Mouse (Mus musculus) brain, embryonic 14.5 days (tissue): ENCODE data around the gene Gm49388.

Source experiments
- CTCF ChIP-seq: fragments of 200-500 bp; IDR thresholded peaks from 2 replicates; pipeline ENCODE4 v1.5.1; 2012; ENCODE audit warnings: inconsistent platforms, mild to moderate bottlenecking, moderate library complexity, borderline replicate concordance; ENCODE audit not compliant: insufficient read depth, insufficient read length; ENCODE audit errors: extremely low read depth
- POLR2A ChIP-seq: fragments of 200-500 bp; IDR thresholded peaks from 2 replicates; pipeline ENCODE4 v1.6.1; 2012; ENCODE audit warnings: mild to moderate bottlenecking, inconsistent platforms, borderline replicate concordance; ENCODE audit not compliant: poor library complexity, insufficient read depth, insufficient read length, severe bottlenecking; ENCODE audit errors: extremely low read depth

DNA sequence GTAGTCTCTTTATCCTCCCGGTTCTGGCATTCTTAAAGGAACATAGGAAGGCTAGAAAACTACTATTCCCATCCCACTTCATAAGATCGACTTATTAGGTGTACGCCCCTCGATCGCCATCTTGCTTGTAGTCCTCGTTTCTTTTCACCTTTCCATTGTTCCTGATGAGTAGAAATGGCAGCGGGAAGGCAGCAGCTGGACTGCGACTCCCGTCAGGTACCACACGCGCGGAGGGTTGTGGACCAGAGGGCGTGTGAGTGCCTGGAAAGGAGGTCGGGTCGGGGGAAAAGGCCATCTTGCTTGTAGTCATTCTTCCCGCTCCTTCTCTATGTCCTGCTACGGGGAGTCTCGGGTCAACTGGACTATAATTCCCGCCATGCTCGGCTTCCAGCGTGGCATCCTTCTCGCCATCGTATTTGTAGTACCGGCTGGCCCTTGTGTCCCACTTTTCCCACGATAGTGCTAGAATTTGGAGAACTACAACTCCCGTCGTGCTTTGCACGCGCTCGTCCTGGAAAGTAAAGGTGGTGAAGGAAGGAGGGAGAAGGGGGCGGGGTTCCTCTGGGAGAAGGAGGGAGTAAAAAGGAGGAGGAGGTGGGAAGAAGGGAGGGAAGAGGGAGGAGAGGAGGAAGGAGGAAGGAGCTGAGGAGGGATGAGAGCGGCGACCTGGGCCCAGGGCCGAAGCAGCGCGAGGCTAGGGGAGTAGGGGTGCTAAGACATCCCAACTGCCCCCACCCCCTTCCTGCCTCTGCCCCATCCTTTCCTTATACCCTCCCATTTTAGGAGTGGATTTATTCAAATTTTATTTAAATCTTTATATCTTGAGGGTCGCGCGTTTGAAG is 39.5 kb upstream of the Gm49388 start:
- TF ChIP-seq POLR2A (peak; percentile 76; the same call in 1 of the 2 replicates), CTCF (no peak)
